Mouse (Mus musculus) G1E-ER4 (cell line): Measurements from ENCODE around the gene Dctpp1. TPM values are rescaled to one million over a fixed set of nuclear protein-coding genes. Genes with fewer than 3 reads are reported as not detected.
A peak's percentile ranks its signal among the peaks of the same experiment; 100 is the strongest.

Experiments
- GATA1 ChIP-seq: IDR thresholded peaks from one replicate; pipeline ENCODE4 v1.8.0; 2012; ENCODE audit warnings: low read length, inconsistent platforms
- polyA plus RNA-seq: library from polyadenylated mRNA; stranded (reverse); fragments of >175 nt; gene quantifications from 2 replicates; pipeline ENCODE4 v1.2.3, GENCODE M21; 2012

Gene Dctpp1
- polyA plus RNA-seq, 1 experiment, result 108 TPM

GRCm38 (mm10) chr7:127252414-127252813, 8.1 kb downstream of the Dctpp1 start:
- no peak for TF ChIP-seq GATA1

GRCm38 (mm10) chr7:127244658-127245510, 15.6 kb downstream of the Dctpp1 start:
- no peak for TF ChIP-seq GATA1

GRCm38 (mm10) chr7:127243870-127244657, 16.4 kb downstream of the Dctpp1 start, which contains the start of gene Zfp771:
Gene Zfp771 (plus strand): TSS chr7:127244274.
- TF ChIP-seq GATA1, result no peak

- no peak for TF ChIP-seq GATA1
Observed at GRCm38 (mm10) chr7:127243361-127243867, 17.1 kb downstream of the Dctpp1 start.

- TF ChIP-seq GATA1, result no peak
Observed at GRCm38 (mm10) chr7:127234777-127235176, 25.7 kb downstream of the Dctpp1 start.

GRCm38 (mm10) chr7:127233765-127234164, 26.7 kb downstream of the Dctpp1 start:
- peak; percentile 19 for TF ChIP-seq GATA1

GRCm38 (mm10) chr7:127233368-127233749, 27.1 kb downstream of the Dctpp1 start:
- no peak for TF ChIP-seq GATA1

GRCm38 (mm10) chr7:127232622-127233367, 27.7 kb downstream of the Dctpp1 start, which contains the start of the genes Zfp553 and Sept1:
Gene Zfp553 (plus strand): TSS chr7:127233061.
Gene Sept1 (minus strand): TSS chr7:127233130.
- no peak for TF ChIP-seq GATA1

GRCm38 (mm10) chr7:127231826-127232621, 28.5 kb downstream of the Dctpp1 start:
- TF ChIP-seq GATA1, result no peak

GRCm38 (mm10) chr7:127231376-127231775, 29.1 kb downstream of the Dctpp1 start:
- no peak for TF ChIP-seq GATA1

- no peak for TF ChIP-seq GATA1
Observed at GRCm38 (mm10) chr7:127228615-127229303, 31.8 kb downstream of the Dctpp1 start.

GRCm38 (mm10) chr7:127225147-127225995, 35.1 kb downstream of the Dctpp1 start:
- TF ChIP-seq GATA1, result no peak

GRCm38 (mm10) chr7:127224616-127225015, 35.9 kb downstream of the Dctpp1 start:
- TF ChIP-seq GATA1, result no peak
